Mouse (Mus musculus) myocyte (in vitro differentiated cells): ENCODE results near the gene Epsti1.

Experiments used
- CEBPB ChIP-seq: IDR thresholded peaks from 2 replicates; pipeline ENCODE4 v1.6.1; 2011; ENCODE audit warnings: mild to moderate bottlenecking, moderate library complexity; ENCODE audit not compliant: poor library complexity, insufficient read depth, severe bottlenecking
- E2F4 ChIP-seq: IDR thresholded peaks from one replicate; pipeline ENCODE4 v1.6.1; 2011; ENCODE audit warnings: mild to moderate bottlenecking, control low read depth, moderate library complexity; ENCODE audit not compliant: insufficient read depth
- MAX ChIP-seq: IDR thresholded peaks from one replicate; pipeline ENCODE4 v1.6.1; 2011; ENCODE audit warnings: low read depth, mild to moderate bottlenecking, control low read depth
- MYOD1 ChIP-seq, 3 experiments: IDR thresholded peaks; one replicate each; pipeline ENCODE4 v1.6.1; 2011; ENCODE audit warnings: control low read depth in 2 of 3, low read depth in 2 of 3, mild to moderate bottlenecking in 2 of 3, moderate library complexity in 1 of 3; ENCODE audit not compliant: insufficient read length in 2 of 3, control insufficient read depth in 1 of 3
- MYOG ChIP-seq, 3 experiments: IDR thresholded peaks; one replicate each; pipeline ENCODE4 v1.6.1; 2011; ENCODE audit warnings: control low read depth in 2 of 3, low read depth in 2 of 3, mild to moderate bottlenecking in 2 of 3; ENCODE audit not compliant: insufficient read length in 2 of 3, control insufficient read depth in 1 of 3, insufficient read depth in 1 of 3
- POLR2A ChIP-seq: IDR thresholded peaks from one replicate; pipeline ENCODE4 v1.6.1; 2011; ENCODE audit warnings: low read depth, mild to moderate bottlenecking, control low read depth, moderate library complexity; ENCODE audit not compliant: insufficient read length
- POLR2AphosphoS2 ChIP-seq: IDR thresholded peaks from one replicate; pipeline ENCODE4 v1.6.1; 2011; ENCODE audit warnings: low read depth, control low read depth; ENCODE audit not compliant: insufficient read length
- REST ChIP-seq: IDR thresholded peaks from one replicate; pipeline ENCODE4 v1.6.1; 2011; ENCODE audit warnings: mild to moderate bottlenecking, control low read depth, moderate library complexity; ENCODE audit not compliant: insufficient read depth, insufficient read length
- SRF ChIP-seq: IDR thresholded peaks from one replicate; pipeline ENCODE4 v1.6.1; 2011; ENCODE audit warnings: low read depth; ENCODE audit not compliant: control insufficient read depth, insufficient read length
- TCF12 ChIP-seq: IDR thresholded peaks from one replicate; pipeline ENCODE4 v1.6.1; 2011; ENCODE audit warnings: mild to moderate bottlenecking, control low read depth; ENCODE audit not compliant: poor library complexity, insufficient read depth, severe bottlenecking
- TCF3 ChIP-seq: IDR thresholded peaks from one replicate; pipeline ENCODE4 v1.6.1; 2011; ENCODE audit warnings: low read depth, control low read depth; ENCODE audit not compliant: insufficient read length
- USF1 ChIP-seq: IDR thresholded peaks from one replicate; pipeline ENCODE4 v1.6.1; 2011; ENCODE audit warnings: low read depth, mild to moderate bottlenecking, control low read depth, moderate library complexity

- TF ChIP-seq POLR2AphosphoS2 (no peak), POLR2A (no peak), MAX (no peak), USF1 (no peak), TCF12 (no peak), SRF (no peak), MYOG (IDR thresholded peaks at IDR 0.05; ENCODE audit: control insufficient read depth in 1 of 3, insufficient read depth in 1 of 3, insufficient read length in 2 of 3, low read depth in 2 of 3) (no peak), REST (no peak), MYOD1 (IDR thresholded peaks at IDR 0.05; ENCODE audit: control insufficient read depth in 1 of 3, insufficient read length in 2 of 3, low read depth in 2 of 3) (no peak), E2F4 (no peak), CEBPB (no peak), TCF3 (no peak)
Observed at GRCm38 (mm10) chr14:78048258-78048657, 144.2 kb downstream of the Epsti1 start.
